Mouse (Mus musculus) thymus, postnatal 10 days (tissue): ENCODE data around the gene Dclk3.

Source experiments
- DNase-seq, 2 experiments: peaks; one replicate each; pipeline ENCODE4 v3.0.0; 2021; ENCODE audit warnings: low spot score in 2 of 2

The Dclk3 gene

GRCm38 (mm10) chr9:111438904-111439835, at the start of gene Dclk3:
Gene Dclk3, plus strand, starts transcription at chr9:111439081.
- no peak for DNase-seq

- DNase-seq, result no peak
These were observed 48.9 kb upstream of the Dclk3 start for GRCm38 (mm10) chr9:111390016-111390415.

- DNase-seq, result no peak
These were observed 47.8 kb upstream of the Dclk3 start for GRCm38 (mm10) chr9:111391036-111391435.

GRCm38 (mm10) chr9:111391926-111392442, 46.9 kb upstream of the Dclk3 start:
- DNase-seq, result no peak

GRCm38 (mm10) chr9:111395265-111395664, 43.6 kb upstream of the Dclk3 start:
- no peak for DNase-seq

- no peak for DNase-seq
These were observed 40.8 kb upstream of the Dclk3 start for GRCm38 (mm10) chr9:111398059-111398458.

- no peak for DNase-seq
These were observed 38.8 kb upstream of the Dclk3 start for GRCm38 (mm10) chr9:111400089-111400488.

GRCm38 (mm10) chr9:111403159-111403558, 35.7 kb upstream of the Dclk3 start:
- DNase-seq, result no peak

- no peak for DNase-seq
These were observed 34.4 kb upstream of the Dclk3 start for GRCm38 (mm10) chr9:111404346-111405079.

- DNase-seq, result no peak
These were observed 33.8 kb upstream of the Dclk3 start for GRCm38 (mm10) chr9:111405080-111405428.

- no peak for DNase-seq
These were observed 30.9 kb upstream of the Dclk3 start for GRCm38 (mm10) chr9:111408012-111408411.

GRCm38 (mm10) chr9:111408427-111408826, 30.5 kb upstream of the Dclk3 start:
- no peak for DNase-seq

- DNase-seq, result no peak
These were observed 26.3 kb upstream of the Dclk3 start for GRCm38 (mm10) chr9:111412471-111413160.

GRCm38 (mm10) chr9:111421862-111422261, 17.0 kb upstream of the Dclk3 start:
- no peak for DNase-seq

- no peak for DNase-seq
These were observed 16.3 kb upstream of the Dclk3 start for GRCm38 (mm10) chr9:111422567-111422966.

GRCm38 (mm10) chr9:111425113-111425512, 13.8 kb upstream of the Dclk3 start:
- DNase-seq, result no peak

- no peak for DNase-seq
These were observed 12.9 kb upstream of the Dclk3 start for GRCm38 (mm10) chr9:111425952-111426351.

GRCm38 (mm10) chr9:111427891-111428555, 10.9 kb upstream of the Dclk3 start:
- no peak for DNase-seq

GRCm38 (mm10) chr9:111428698-111429362, 10.1 kb upstream of the Dclk3 start:
- no peak for DNase-seq

- DNase-seq, result no peak
These were observed 9.5 kb upstream of the Dclk3 start for GRCm38 (mm10) chr9:111429363-111429750.

GRCm38 (mm10) chr9:111435429-111435828, 3.5 kb upstream of the Dclk3 start:
- DNase-seq, result no peak
